Mouse (Mus musculus) testis, postnatal 10 days (tissue): ENCODE data around the gene Npepl1.

ENCODE experiments used
- DNase-seq: peaks from one replicate; pipeline ENCODE4 v3.0.0; 2021; ENCODE audit warnings: low spot score

The Npepl1 gene

GRCm38 (mm10) chr2:174110783-174111549 is 817 bp downstream of the Npepl1 start:
- DNase-seq = peak; percentile 63

GRCm38 (mm10) chr2:174112931-174113330 is 2.8 kb downstream of the Npepl1 start:
- DNase-seq = no peak

GRCm38 (mm10) chr2:174114148-174114864 is 4.2 kb downstream of the Npepl1 start:
- DNase-seq = no peak

GRCm38 (mm10) chr2:174116929-174117328 is 6.8 kb downstream of the Npepl1 start:
- DNase-seq = no peak

GRCm38 (mm10) chr2:174118141-174118540 is 8.0 kb downstream of the Npepl1 start:
- no peak for DNase-seq

GRCm38 (mm10) chr2:174119259-174119658 is 9.1 kb downstream of the Npepl1 start:
- no peak for DNase-seq

GRCm38 (mm10) chr2:174120631-174121030 is 10.5 kb downstream of the Npepl1 start:
- peak; percentile 50 for DNase-seq

GRCm38 (mm10) chr2:174121411-174121947 is 11.3 kb downstream of the Npepl1 start:
- DNase-seq = peak; percentile 38

- no peak for DNase-seq
Observed at GRCm38 (mm10) chr2:174122331-174122730, 12.2 kb downstream of the Npepl1 start.

- peak; percentile 32 for DNase-seq
Observed at GRCm38 (mm10) chr2:174123731-174124130, 13.6 kb downstream of the Npepl1 start.

- DNase-seq = peak; percentile 76
Observed at GRCm38 (mm10) chr2:174126522-174127375, 16.6 kb downstream of the Npepl1 start.

GRCm38 (mm10) chr2:174127376-174127713 is 17.2 kb downstream of the Npepl1 start:
- DNase-seq = no peak

- no peak for DNase-seq
Observed at GRCm38 (mm10) chr2:174128926-174129325, 18.8 kb downstream of the Npepl1 start.

GRCm38 (mm10) chr2:174130468-174131097 is 20.4 kb downstream of the Npepl1 start:
- no peak for DNase-seq

GRCm38 (mm10) chr2:174132413-174132969 is 22.3 kb downstream of the Npepl1 start:
- no peak for DNase-seq

- no peak for DNase-seq
Observed at GRCm38 (mm10) chr2:174159035-174159434, 48.9 kb downstream of the Npepl1 start.

GRCm38 (mm10) chr2:174160461-174160860 is 50.3 kb downstream of the Npepl1 start:
- DNase-seq = no peak
